Comparison of ENCODE assay signal across 18 mouse cellular contexts in genomic region chr17:4186802-4187201, GRCm38 (mm10).
DNase-seq lines count a peak whose midpoint lies in the region; ATAC-seq and TF ChIP-seq lines count a peak whose summit lies in the region.
"Had no signal": no experiment of that assay in that cellular context is flagged by ENCODE, and none has a peak within 500 bp of the region (broad histone marks: within the 10 kb centered on the region; RNA-seq: fewer than 3 reads in every experiment).

No protein-coding gene starts in this region.

- H3K36me3 ChIP-seq in kidney, embryonic 15.5 days: no peaks in the 10 kb centered on the region
- no peaks in the 10 kb centered on the region for H3K36me3 ChIP-seq in lung, postnatal 0 days (ENCODE audit: insufficient read depth, low read length)
- H3K36me3 ChIP-seq: embryonic facial prominence, embryonic 12.5 days; heart, embryonic 13.5 days; hindbrain, embryonic 10.5 days; liver, embryonic 15.5 days had no signal

- H3K9me3 ChIP-seq in kidney, embryonic 15.5 days (replicated peaks): no peaks in the 10 kb centered on the region
- no peaks in the 10 kb centered on the region for H3K9me3 ChIP-seq in lung, postnatal 0 days (ENCODE audit: low read length)
- H3K9me3 ChIP-seq: embryonic facial prominence, embryonic 12.5 days; heart, embryonic 13.5 days; hindbrain, embryonic 10.5 days; liver, embryonic 15.5 days had no signal

- no peak overlapping the region for H3K4me3 ChIP-seq in kidney, embryonic 15.5 days (replicated peaks)
- no peak overlapping the region for H3K4me3 ChIP-seq in lung, postnatal 0 days (ENCODE audit: low read depth, low read length)
- H3K4me3 ChIP-seq: embryonic facial prominence, embryonic 12.5 days; erythroblast, embryonic 14.5 days; heart, embryonic 13.5 days; hindbrain, embryonic 10.5 days; liver, embryonic 15.5 days had no signal

- H3K27ac ChIP-seq in kidney, embryonic 15.5 days: no peak overlapping the region
- no peak overlapping the region for H3K27ac ChIP-seq in lung, postnatal 0 days (ENCODE audit: low read length)
- H3K27ac ChIP-seq: embryonic facial prominence, embryonic 12.5 days; heart, embryonic 13.5 days; hindbrain, embryonic 10.5 days; liver, embryonic 15.5 days had no signal

- no peak for TF ChIP-seq CTCF in lung, postnatal 0 days (IDR thresholded peaks at IDR 0.05)

- H3K4me2 ChIP-seq in kidney, embryonic 15.5 days: no peak overlapping the region
- no peak overlapping the region for H3K4me2 ChIP-seq in lung, postnatal 0 days (replicated peaks; ENCODE audit: low read depth, low read length)
- H3K4me2 ChIP-seq: embryonic facial prominence, embryonic 12.5 days; heart, embryonic 13.5 days; liver, embryonic 15.5 days; midbrain, embryonic 11.5 days had no signal

- no peak overlapping the region for H3K9ac ChIP-seq in kidney, embryonic 15.5 days
- no peak overlapping the region for H3K9ac ChIP-seq in lung, postnatal 0 days (replicated peaks; ENCODE audit: low read depth)
- H3K9ac ChIP-seq: embryonic facial prominence, embryonic 12.5 days; heart, embryonic 13.5 days; liver, embryonic 15.5 days had no signal

- DNase-seq in heart, adult 11 months: peak; percentile 89
- DNase-seq in heart, postnatal 36 days: no peak
- peak; percentile 30 for DNase-seq in kidney, postnatal 10 days
- peak; percentile 3 for DNase-seq in NIH3T3 (ENCODE audit: low read depth)
- DNase-seq in lung, postnatal 0 days (ENCODE audit: low spot score): peak; percentile 69
- DNase-seq in frontal cortex, postnatal 36 days (ENCODE audit: low spot score in 2 of 2): no peak
- DNase-seq: adrenal gland, postnatal 36 days; kidney, adult 9 months; thymus, postnatal 4 days had no signal

- intact Hi-C loops in heart, postnatal 36 days (cut with DNase I): no loop called here

- H3K27me3 ChIP-seq in kidney, embryonic 15.5 days: no peaks in the 10 kb centered on the region
- no peaks in the 10 kb centered on the region for H3K27me3 ChIP-seq in lung, postnatal 0 days (replicated peaks; ENCODE audit: insufficient read depth, low read length)
- H3K27me3 ChIP-seq: embryonic facial prominence, embryonic 12.5 days; heart, embryonic 13.5 days; liver, embryonic 15.5 days; Patski had no signal

- TF ChIP-seq EP300 in lung, postnatal 0 days (IDR thresholded peaks at IDR 0.05): no peak

- 61% methylated on average over 9 of the region's 9 CpGs for whole genome bisulfite sequencing in kidney, embryonic 15.5 days
- 63% methylated on average over 9 of the region's 9 CpGs for WGBS in lung, postnatal 0 days

- peaks cover 5% of the 10 kb centered on the region; the same call in 1 of the 2 replicates for H3K4me1 ChIP-seq in kidney, embryonic 15.5 days
- H3K4me1 ChIP-seq in lung, postnatal 0 days (ENCODE audit: insufficient read depth, low read depth, low read length): no peaks in the 10 kb centered on the region
- H3K4me1 ChIP-seq: embryonic facial prominence, embryonic 12.5 days; hindbrain, embryonic 10.5 days; liver, embryonic 15.5 days had no signal

- no peak for ATAC-seq in kidney, embryonic 15.5 days (replicated peaks; ENCODE audit: low FRiP score)
- no peak for ATAC-seq in lung, postnatal 0 days
- ATAC-seq: forebrain, embryonic 14.5 days; Patski had no signal

Comparison
In these comparisons a context has a peak if more than half of its experiments do, and no peak if none do; other contexts are left out.
1. DNase-seq: peak in heart, adult 11 months (single experiment), kidney, postnatal 10 days (single experiment), NIH3T3 (single experiment) and lung, postnatal 0 days (single experiment); none in heart, postnatal 36 days (0 of 2) and frontal cortex, postnatal 36 days (0 of 2).